16 mouse cellular contexts compared by ENCODE assay signal in the genomic region with DNA sequence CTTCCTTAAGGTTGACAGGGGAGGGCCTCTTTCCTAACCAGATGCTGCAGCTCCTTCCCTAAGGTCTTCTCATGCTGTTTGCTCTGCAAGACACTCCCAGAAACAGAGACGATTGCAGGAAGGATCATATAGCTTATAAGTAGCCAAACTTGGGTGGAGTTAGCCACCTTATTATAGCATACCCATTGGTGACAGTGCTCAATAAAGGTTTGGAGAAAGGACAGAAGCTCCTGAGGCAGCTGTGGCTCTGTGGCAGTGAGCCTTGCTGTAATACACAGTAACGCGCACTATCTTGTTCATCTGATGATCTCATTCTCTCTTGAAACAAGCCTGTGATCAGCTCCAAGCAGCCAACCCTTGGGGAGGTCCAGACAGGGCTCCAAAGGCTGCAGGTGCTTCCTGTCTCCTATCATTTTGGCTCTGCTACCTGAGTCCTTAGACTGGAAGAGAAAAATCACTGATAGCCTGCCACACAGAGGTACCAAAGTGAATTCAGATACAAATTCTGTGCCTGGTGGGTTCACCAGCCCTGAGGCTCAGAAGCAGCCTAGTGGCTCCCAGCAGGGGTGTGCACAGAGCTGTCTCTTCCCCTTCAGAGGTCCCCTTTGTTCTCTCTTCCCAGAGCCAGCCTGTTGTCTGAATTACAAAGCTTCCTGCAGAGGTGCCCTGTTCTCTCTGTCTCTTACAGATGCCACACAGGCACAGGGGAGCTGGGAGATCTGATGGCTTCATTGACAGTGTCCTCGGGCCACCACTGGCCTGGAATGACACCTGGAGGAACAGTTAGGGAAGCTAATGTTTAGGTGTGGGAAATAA. TPM values are rescaled to one million over a fixed set of nuclear protein-coding genes. Genes with fewer than 3 reads are reported as not detected.
"Had no signal": no experiment of that assay in that cellular context is flagged by ENCODE, and none has a peak within 500 bp of the region (broad histone marks: within the 10 kb centered on the region; RNA-seq: fewer than 3 reads in every experiment).

No protein-coding gene starts in this region.

- H3K9me3 ChIP-seq: limb, embryonic 10.5 days; liver, embryonic 15.5 days; midbrain, embryonic 10.5 days had no signal

- ATAC-seq: lung, postnatal 0 days had no signal

- H3K36me3 ChIP-seq: kidney, embryonic 15.5 days; limb, embryonic 10.5 days; liver, embryonic 15.5 days; midbrain, embryonic 10.5 days; neural tube, embryonic 15.5 days had no signal

- H3K27me3 ChIP-seq: kidney, embryonic 15.5 days; liver, embryonic 15.5 days; neural tube, embryonic 15.5 days had no signal

- H3K4me1 ChIP-seq: liver, embryonic 15.5 days had no signal

- DNase-seq: kidney, adult 2 months; kidney, postnatal 14 days; lung, adult 2 months; lung, postnatal 36 days; thymus, postnatal 25 days had no signal

- H3K4me2 ChIP-seq: kidney, embryonic 15.5 days; liver, embryonic 11.5 days; liver, embryonic 15.5 days; neural tube, embryonic 15.5 days had no signal

- H3K4me3 ChIP-seq: kidney, embryonic 15.5 days; left cerebral cortex, adult 2 months; limb, embryonic 10.5 days; liver, embryonic 15.5 days; midbrain, embryonic 10.5 days; myocyte; neural tube, embryonic 15.5 days had no signal

- H3K27ac ChIP-seq: kidney, embryonic 15.5 days; left cerebral cortex, adult 2 months; limb, embryonic 10.5 days; liver, embryonic 15.5 days; midbrain, embryonic 10.5 days; neural tube, embryonic 15.5 days; stomach, postnatal 0 days had no signal

- H3K9ac ChIP-seq: kidney, embryonic 15.5 days; liver, embryonic 15.5 days; neural tube, embryonic 15.5 days had no signal

RNA-seq across cellular contexts. Expression of a gene that starts 54.2 kb away (rescaled TPM):
- total RNA-seq: megakaryocyte, adult 5-6 weeks had no signal
- polyA plus RNA-seq: liver, embryonic 15.5 days had no signal
